8 mouse cellular contexts compared by ENCODE assay signal in genomic region chr5:142627398-142627797, GRCm38 (mm10). TPM values are rescaled to one million over a fixed set of nuclear protein-coding genes. Genes with fewer than 3 reads are reported as not detected.
DNase-seq lines count a peak whose midpoint lies in the region; ATAC-seq lines count a peak whose summit lies in the region.

TSS of gene Wipi2 (plus strand) at chr5:142627698.

- 92% methylated on average over 2 of the region's 2 CpGs for WGBS in kidney, embryonic 15.5 days
- WGBS in intestine, embryonic 16.5 days: 87% methylated on average over 2 of the region's 2 CpGs
- 97% methylated on average over 2 of the region's 2 CpGs for WGBS in midbrain, embryonic 10.5 days

- no peak for ATAC-seq in kidney, embryonic 15.5 days (replicated peaks; ENCODE audit: low FRiP score)
- no peak for ATAC-seq in intestine, embryonic 16.5 days

- DNase-seq in kidney, adult 9 months: no peak
- DNase-seq in adrenal gland, postnatal 36 days: no peak
- DNase-seq in gastrocnemius, postnatal 25 days: no peak
- no peak for DNase-seq in midbrain, embryonic 10.5 days (ENCODE audit: low spot score)
- DNase-seq in right cerebral cortex, postnatal 4 days: no peak
- no peak for DNase-seq in spleen, postnatal 10 days (ENCODE audit: low spot score in 2 of 2)

- H3K27ac ChIP-seq in kidney, embryonic 15.5 days: peak within 1 kb of the TSS; percentile 90
- peak within 1 kb of the TSS; percentile 88 for H3K27ac ChIP-seq in intestine, embryonic 16.5 days (ENCODE audit: low read length)
- H3K27ac ChIP-seq in midbrain, embryonic 10.5 days (replicated peaks): peak within 1 kb of the TSS; percentile 90

- H3K9ac ChIP-seq in kidney, embryonic 15.5 days: peak within 1 kb of the TSS; percentile 94
- peak within 1 kb of the TSS; percentile 72 for H3K9ac ChIP-seq in intestine, embryonic 16.5 days (ENCODE audit: low read depth, low read length)

- peak within 1 kb of the TSS; percentile 83 for H3K4me2 ChIP-seq in kidney, embryonic 15.5 days
- peak within 1 kb of the TSS; percentile 78 for H3K4me2 ChIP-seq in intestine, embryonic 16.5 days (ENCODE audit: low read depth, low read length)

- H3K4me3 ChIP-seq in kidney, embryonic 15.5 days (replicated peaks): peak within 1 kb of the TSS; percentile 94
- peak within 1 kb of the TSS; percentile 94 for H3K4me3 ChIP-seq in intestine, embryonic 16.5 days (ENCODE audit: low read length)
- H3K4me3 ChIP-seq in midbrain, embryonic 10.5 days: peak within 1 kb of the TSS; percentile 99

- H3K27me3 ChIP-seq in kidney, embryonic 15.5 days: no peaks in the 10 kb centered on the region
- H3K27me3 ChIP-seq in intestine, embryonic 16.5 days (replicated peaks; ENCODE audit: control insufficient read depth, insufficient read depth, low read length): no peaks in the 10 kb centered on the region
- H3K27me3 ChIP-seq in midbrain, embryonic 10.5 days (ENCODE audit: low read depth, poor library complexity, severe bottlenecking): no peaks in the 10 kb centered on the region

- peaks cover 18% of the 10 kb centered on the region for H3K4me1 ChIP-seq in kidney, embryonic 15.5 days
- H3K4me1 ChIP-seq in intestine, embryonic 16.5 days (ENCODE audit: control insufficient read depth, insufficient read depth, low read length): peaks cover 10% of the 10 kb centered on the region
- H3K4me1 ChIP-seq in midbrain, embryonic 10.5 days: peaks cover 28% of the 10 kb centered on the region

- H3K9me3 ChIP-seq in kidney, embryonic 15.5 days (replicated peaks): no peaks in the 10 kb centered on the region
- H3K9me3 ChIP-seq in intestine, embryonic 16.5 days (ENCODE audit: control insufficient read depth, low read length): no peaks in the 10 kb centered on the region
- H3K9me3 ChIP-seq in midbrain, embryonic 10.5 days (replicated peaks): no peaks in the 10 kb centered on the region

- no peaks in the 10 kb centered on the region for H3K36me3 ChIP-seq in kidney, embryonic 15.5 days
- no peaks in the 10 kb centered on the region for H3K36me3 ChIP-seq in intestine, embryonic 16.5 days (ENCODE audit: control insufficient read depth, insufficient read depth, low read length)
- peaks cover 9% of the 10 kb centered on the region; the same call in 1 of the 2 replicates for H3K36me3 ChIP-seq in midbrain, embryonic 10.5 days

RNA-seq across cellular contexts. Expression of gene Wipi2, which starts in this region (rescaled TPM):
- 50.0 and 51.6 TPM in 2 replicates for polyA plus RNA-seq in kidney, embryonic 15.5 days (2015; fragmentation: Nextera tagmentation; extraction: Ambion mirVana)
- 100 to 1,000 TPM in 1 of 2 experiments, 10 to 100 TPM in 1; 95.2 to 104 TPM for total RNA-seq in adrenal gland, postnatal 36 days (2021)
- 10 to 100 TPM; 28.6 to 28.8 TPM for total RNA-seq in gastrocnemius, postnatal 25 days (2021)
- polyA plus RNA-seq in intestine, embryonic 16.5 days (2015; fragmentation: Nextera tagmentation; extraction: Ambion mirVana): 33.6 and 33.8 TPM in 2 replicates
- polyA plus RNA-seq in midbrain, embryonic 10.5 days (2016; fragmentation: Nextera tagmentation; extraction: Ambion mirVana): 56.2 and 60.9 TPM in 2 replicates
